Mouse (Mus musculus) stomach, postnatal 0 days (tissue): ENCODE results near the gene Arid3c. TPM values are rescaled to one million over a fixed set of nuclear protein-coding genes. Genes with fewer than 3 reads are reported as not detected.
"Not testable (repeated sequence)": the region's sequence is repeated elsewhere in the genome, so short reads cannot be mapped to it uniquely, and the experiment has no call there.

Source experiments
- ATAC-seq: fragments of 200-750 bp; cut with Nextera tagmentation; 2 replicates; pipeline ENCODE4 v1.8.0; 2017; ENCODE audit not compliant: low FRiP score, low TSS enrichment
- DNase-seq: peaks from one replicate; pipeline ENCODE4 v3.0.0-alpha.2; 2016; ENCODE audit warnings: low spot score
- H3K27ac ChIP-seq: fragments of 300-500 bp; sonication (generic); replicated peaks from 2 replicates; pipeline ENCODE4 v1.5.1; 2014; ENCODE audit warnings: mild to moderate bottlenecking, control low read depth
- H3K27me3 ChIP-seq: fragments of 300-500 bp; sonication (generic); 2 replicates; pipeline ENCODE4 v1.6.1; 2014; ENCODE audit warnings: low read length; ENCODE audit not compliant: control insufficient read depth, insufficient read depth
- H3K36me3 ChIP-seq: fragments of 300-500 bp; sonication (generic); 2 replicates; pipeline ENCODE4 v1.6.1; 2014; ENCODE audit warnings: low read length, mixed read lengths; ENCODE audit not compliant: control insufficient read depth, insufficient read depth
- H3K4me1 ChIP-seq: fragments of 300-500 bp; sonication (generic); replicated peaks from 2 replicates; pipeline ENCODE4 v1.6.1; 2014; ENCODE audit warnings: antibody characterized with exemption; ENCODE audit not compliant: control insufficient read depth, insufficient read depth
- H3K4me2 ChIP-seq: fragments of 300-500 bp; sonication (generic); replicated peaks from 2 replicates; pipeline ENCODE4 v1.6.1; 2014; ENCODE audit warnings: low read depth, mild to moderate bottlenecking, control low read depth, moderate library complexity
- H3K4me3 ChIP-seq: fragments of 300-500 bp; sonication (generic); 2 replicates; pipeline ENCODE4 v1.5.1; 2014; ENCODE audit warnings: low read depth, low read length, control low read depth
- H3K9ac ChIP-seq: fragments of 300-500 bp; sonication (generic); 2 replicates; pipeline ENCODE4 v1.6.1; 2014; ENCODE audit warnings: mild to moderate bottlenecking, low read length, control low read depth, mixed read lengths
- H3K9me3 ChIP-seq: fragments of 300-500 bp; sonication (generic); 2 replicates; pipeline ENCODE4 v1.6.1; 2016; ENCODE audit warnings: low read length; ENCODE audit not compliant: control insufficient read depth
- CTCF ChIP-seq: IDR thresholded peaks from 2 replicates; pipeline ENCODE4 v1.5.1; 2016; ENCODE audit warnings: antibody characterized with exemption, low read depth, mild to moderate bottlenecking, moderate library complexity
- EP300 ChIP-seq: optimal IDR thresholded peaks from 2 replicates; pipeline ENCODE3; 2016; ENCODE audit warnings: antibody characterized with exemption
- WGBS: fragments of 180-500 bp; shearing (Covaris S2); extraction: QIAGEN DNeasy Blood & Tissue Kit; methylation state at CpG from one replicate; pipeline ENCODE4 v1.1.7; 2014; 5-methylcytosine and 5-hydroxymethylcytosine counted together
- polyA plus RNA-seq: library from polyadenylated mRNA; unstranded; fragments of >200 nt; fragmentation: Nextera tagmentation; extraction: Ambion mirVana; gene quantifications from 2 replicates; pipeline ENCODE4 v1.2.1, GENCODE M21; 2015

The Arid3c gene
- polyA plus RNA-seq, result 0.05 and 0.07 TPM in 2 replicates

DNA sequence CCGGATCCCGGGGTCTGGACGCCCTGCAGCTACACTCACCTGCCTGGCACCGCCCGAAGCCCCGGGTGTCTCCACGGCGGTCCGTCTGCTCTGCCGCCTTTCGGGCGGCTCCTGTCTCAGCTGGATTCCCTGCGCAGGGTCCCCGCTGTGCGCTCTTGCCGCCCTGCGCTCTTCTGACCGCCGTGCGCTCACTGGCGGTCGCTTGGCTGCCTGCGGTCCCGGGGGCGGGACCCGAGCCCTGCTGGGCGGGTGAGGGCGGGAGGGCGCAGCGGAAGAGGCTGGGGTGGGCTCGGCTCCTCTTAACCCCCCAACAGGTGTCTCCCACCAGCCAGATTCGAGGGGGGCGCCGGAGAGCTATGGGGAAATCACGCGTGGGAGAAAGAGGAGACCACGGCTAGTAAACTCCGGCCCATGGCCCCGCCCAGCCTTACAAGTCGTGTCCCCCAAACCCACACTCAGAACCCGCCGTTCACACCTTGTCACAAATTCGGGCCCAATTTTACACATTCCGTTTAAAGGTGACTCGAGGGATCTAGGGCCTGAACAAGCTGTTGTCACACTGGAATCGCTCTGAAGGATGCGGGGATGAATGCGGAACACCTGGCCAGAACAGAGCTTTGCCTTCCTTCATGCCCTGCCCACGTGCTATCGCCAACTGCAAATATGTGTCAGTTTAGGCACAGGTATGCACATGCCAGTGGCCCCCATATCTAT lies at the start of gene Arid3c:
Arid3c (minus strand) TSS at position 91 of the 714 bp plus-strand sequence.
- Histone ChIP-seq H3K9ac (0 out of 2 replicates have a peak within 1 kb of the TSS, but pooled peaks have one; percentile 35), H3K36me3 (no peaks in the 10 kb centered on the region), H3K4me1 (no peaks in the 10 kb centered on the region), H3K4me2 (peak within 1 kb of the TSS; percentile 60), H3K27me3 (peaks cover 11% of the 10 kb centered on the region), H3K9me3 (no peaks in the 10 kb centered on the region), H3K27ac (no peak within 1 kb of the TSS), H3K4me3 (peak within 1 kb of the TSS; percentile 32)
- 1% methylated on average over 43 of the region's 50 CpGs for WGBS
- peak; percentile 35 for ATAC-seq
- TF ChIP-seq CTCF, result no peak
- no peak for TF ChIP-seq EP300
- no peak for DNase-seq

DNA sequence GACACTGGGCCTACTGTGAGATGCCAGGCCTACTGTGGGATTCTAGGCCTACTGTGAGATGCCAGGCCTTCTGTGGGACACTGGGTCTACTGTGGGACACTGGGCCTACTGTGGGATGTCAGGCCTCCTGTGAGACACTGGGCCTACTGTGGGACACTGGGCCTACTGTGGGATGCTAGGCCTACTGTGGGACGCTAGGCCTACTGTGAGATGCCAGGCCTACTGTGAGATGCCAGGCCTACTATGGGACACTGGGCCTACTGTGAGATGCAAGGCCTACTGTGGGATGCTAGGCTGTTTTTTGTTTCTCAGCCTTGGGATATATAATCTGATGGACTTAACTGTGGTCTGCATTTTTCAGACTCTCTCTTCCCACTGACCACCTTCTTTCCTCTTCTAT lies 44.9 kb upstream of the Arid3c start:
- H3K27ac ChIP-seq, ATAC-seq, H3K9me3 ChIP-seq, DNase-seq, H3K36me3 ChIP-seq, H3K4me2 ChIP-seq, H3K4me3 ChIP-seq, H3K9ac ChIP-seq, H3K4me1 ChIP-seq, H3K27me3 ChIP-seq: not testable (repeated sequence)
- WGBS, result 90% methylated on average over 1 of the region's 1 CpGs

GRCm38 (mm10) chr4:41774506-41774905 lies 43.6 kb upstream of the Arid3c start:
- not testable (repeated sequence) for H3K36me3 ChIP-seq, ATAC-seq, H3K9me3 ChIP-seq, H3K4me3 ChIP-seq, H3K4me1 ChIP-seq, H3K27ac ChIP-seq, H3K9ac ChIP-seq, DNase-seq, H3K27me3 ChIP-seq, H3K4me2 ChIP-seq
- WGBS, result 80% methylated on average over 3 of the region's 3 CpGs

- ATAC-seq, H3K27ac ChIP-seq, H3K9me3 ChIP-seq, H3K36me3 ChIP-seq, H3K27me3 ChIP-seq, H3K9ac ChIP-seq, H3K4me1 ChIP-seq: not testable (repeated sequence)
- Histone ChIP-seq H3K4me3 (peak within 1 kb of the TSS; percentile 23; the same call in 1 of the 2 replicates), H3K4me2 (peak within 1 kb of the TSS; percentile 35; the same call in 1 of the 2 replicates)
- WGBS, result 3% methylated on average over 12 of the region's 14 CpGs
- peak; percentile 75 for DNase-seq
Observed at GRCm38 (mm10) chr4:41774002-41774401, 43.1 kb upstream of the Arid3c start, which contains the start of gene Ccl27a. Ccl27a (minus strand) TSS chr4:41774247.

- not testable (repeated sequence) for H3K27ac ChIP-seq, ATAC-seq
- peak; percentile 66 for DNase-seq
Observed at GRCm38 (mm10) chr4:41773502-41773901, 42.6 kb upstream of the Arid3c start.

DNA sequence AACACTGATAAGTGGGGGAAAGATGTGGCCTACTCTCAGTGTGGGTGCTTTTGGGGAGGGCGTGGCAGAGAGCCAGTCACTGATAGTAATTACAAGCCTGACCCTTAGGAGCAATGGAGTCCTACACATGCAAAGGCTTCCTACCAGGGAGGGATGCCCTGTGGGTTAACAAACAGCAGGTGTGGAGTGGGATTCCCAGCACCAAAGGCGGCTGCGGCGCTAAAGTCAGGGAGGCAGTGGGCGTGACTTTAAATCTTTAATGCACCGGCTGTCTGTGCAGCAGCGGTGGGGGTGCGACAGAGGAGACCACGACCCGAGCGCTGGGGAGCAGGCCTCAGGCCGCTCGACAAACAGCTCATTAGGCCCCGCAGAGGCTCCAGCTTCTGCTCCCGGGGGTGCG lies 42.0 kb upstream of the Arid3c start:
- ATAC-seq, H3K9me3 ChIP-seq, H3K27me3 ChIP-seq, H3K27ac ChIP-seq, H3K4me1 ChIP-seq, H3K36me3 ChIP-seq, H3K9ac ChIP-seq, DNase-seq: not testable (repeated sequence)
- H3K4me3 ChIP-seq, result peak overlapping the region; percentile 19; the same call in 1 of the 2 replicates
- H3K4me2 ChIP-seq, result peak overlapping the region; percentile 25; the same call in 1 of the 2 replicates
- 7% methylated on average over 6 of the region's 16 CpGs for WGBS

More at GRCm38 (mm10) chr4:41773502-41773901, 42.6 kb upstream of the Arid3c start:
- H3K9ac ChIP-seq, H3K4me1 ChIP-seq, H3K27me3 ChIP-seq, H3K9me3 ChIP-seq, H3K36me3 ChIP-seq: not testable (repeated sequence)
- Histone ChIP-seq H3K4me3 (peak overlapping the region; percentile 23; the same call in 1 of the 2 replicates), H3K4me2 (peak overlapping the region; percentile 35; the same call in 1 of the 2 replicates)
- 0% methylated on average over 10 of the region's 25 CpGs for WGBS

DNA sequence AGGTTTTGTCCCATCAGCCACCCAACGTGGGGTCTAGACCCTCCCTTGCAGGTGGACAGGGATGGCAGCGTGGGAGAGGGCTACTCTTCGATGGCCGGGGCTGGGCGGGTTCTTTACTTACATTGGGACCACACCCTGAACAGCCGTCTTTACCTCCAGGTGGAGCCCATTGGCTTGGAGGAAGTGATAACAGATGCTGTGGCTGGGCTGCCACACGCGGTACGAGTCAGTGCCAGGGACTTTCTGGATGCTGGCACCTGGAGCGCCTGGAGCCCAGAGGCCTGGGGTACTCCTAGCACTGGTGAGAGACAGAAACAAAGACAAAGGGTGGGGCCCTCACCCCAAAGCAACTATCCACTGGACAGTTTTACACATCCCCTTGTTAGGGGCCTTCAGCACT lies 36.4 kb upstream of the Arid3c start:
- 66% methylated on average over 10 of the region's 10 CpGs for WGBS
- DNase-seq, result peak; percentile 45
- H3K4me2 ChIP-seq, H3K4me3 ChIP-seq, ATAC-seq, H3K27ac ChIP-seq, H3K4me1 ChIP-seq, H3K27me3 ChIP-seq, H3K9me3 ChIP-seq, H3K36me3 ChIP-seq, H3K9ac ChIP-seq: not testable (repeated sequence)

DNA sequence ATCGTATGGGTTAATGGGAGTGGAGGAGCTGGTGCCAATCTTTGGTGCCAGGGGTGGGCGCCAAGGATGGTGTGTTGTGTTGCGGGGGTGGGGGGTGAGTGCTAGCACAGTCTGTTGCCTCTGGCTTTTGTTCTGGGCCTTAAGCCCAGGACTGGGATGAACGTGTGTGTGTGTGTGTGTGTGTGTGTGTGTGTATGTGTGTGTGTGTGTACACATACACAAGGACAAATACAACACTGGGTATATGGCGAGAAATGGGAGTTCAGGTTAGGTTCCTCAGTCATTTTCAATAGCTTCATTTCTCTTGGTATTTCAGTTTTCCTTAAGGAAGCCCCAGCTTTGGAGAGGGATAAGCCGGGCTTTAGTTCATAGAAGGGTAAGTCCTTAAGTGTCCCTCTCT lies 32.2 kb upstream of the Arid3c start:
- H3K4me2 ChIP-seq, H3K27ac ChIP-seq, H3K4me3 ChIP-seq, DNase-seq, H3K27me3 ChIP-seq, H3K36me3 ChIP-seq, ATAC-seq, H3K9ac ChIP-seq, H3K9me3 ChIP-seq: not testable (repeated sequence)
- peaks cover 11% of the 10 kb centered on the region; the same call in 1 of the 2 replicates for H3K4me1 ChIP-seq
- WGBS, result 69% methylated on average over 3 of the region's 6 CpGs

- H3K36me3 ChIP-seq, ATAC-seq, H3K4me3 ChIP-seq, DNase-seq, H3K27me3 ChIP-seq, H3K9me3 ChIP-seq: not testable (repeated sequence)
- peak overlapping the region; percentile 89; the same call in 1 of the 2 replicates for H3K27ac ChIP-seq
- peak overlapping the region; percentile 59 for H3K4me2 ChIP-seq
- peak overlapping the region; percentile 27; the same call in 1 of the 2 replicates for H3K9ac ChIP-seq
- peaks cover 11% of the 10 kb centered on the region; the same call in 1 of the 2 replicates for H3K4me1 ChIP-seq
- 32% methylated on average over 8 of the region's 8 CpGs for WGBS
Observed at GRCm38 (mm10) chr4:41762688-41763114, 31.8 kb upstream of the Arid3c start.
